Mouse (Mus musculus) lung, postnatal 25 days (tissue): Measurements from ENCODE around the gene Rps16.
A peak's percentile ranks its signal among the peaks of the same experiment; 100 is the strongest.

Source experiments
- DNase-seq: peaks from one replicate; pipeline ENCODE4 v3.0.0; 2022; ENCODE audit warnings: low spot score

The Rps16 gene

GRCm38 (mm10) chr7:28348601-28349000 is 1.9 kb upstream of the Rps16 start:
- no peak for DNase-seq

- no peak for DNase-seq
These were observed 1.3 kb downstream of the Rps16 start for GRCm38 (mm10) chr7:28351676-28352191.

GRCm38 (mm10) chr7:28353267-28353666 is 2.8 kb downstream of the Rps16 start:
- DNase-seq = peak; percentile 32

GRCm38 (mm10) chr7:28354113-28354581 is 3.7 kb downstream of the Rps16 start:
- DNase-seq = no peak

GRCm38 (mm10) chr7:28354596-28354995 is 4.1 kb downstream of the Rps16 start:
- DNase-seq = no peak

- no peak for DNase-seq
These were observed 4.8 kb downstream of the Rps16 start for GRCm38 (mm10) chr7:28355221-28355620.

GRCm38 (mm10) chr7:28356981-28357380 is 6.5 kb downstream of the Rps16 start:
- peak; percentile 67 for DNase-seq

- no peak for DNase-seq
These were observed 7.5 kb downstream of the Rps16 start for GRCm38 (mm10) chr7:28357984-28358383.

- DNase-seq = no peak
These were observed 8.0 kb downstream of the Rps16 start for GRCm38 (mm10) chr7:28358431-28358830.

- DNase-seq = no peak
These were observed 9.4 kb downstream of the Rps16 start for GRCm38 (mm10) chr7:28359854-28360253.

GRCm38 (mm10) chr7:28360291-28360690 is 9.8 kb downstream of the Rps16 start:
- DNase-seq = no peak

GRCm38 (mm10) chr7:28361647-28362341 is 11.3 kb downstream of the Rps16 start:
- no peak for DNase-seq

GRCm38 (mm10) chr7:28362441-28363060 is 12.1 kb downstream of the Rps16 start:
- DNase-seq = no peak

GRCm38 (mm10) chr7:28367663-28368275 is 17.3 kb downstream of the Rps16 start:
- no peak for DNase-seq

GRCm38 (mm10) chr7:28368276-28368920 is 17.9 kb downstream of the Rps16 start:
- no peak for DNase-seq

GRCm38 (mm10) chr7:28370051-28370450 is 19.6 kb downstream of the Rps16 start:
- DNase-seq = no peak

- DNase-seq = peak; percentile 64
These were observed 20.6 kb downstream of the Rps16 start for GRCm38 (mm10) chr7:28370977-28371513.

- peak; percentile 67 for DNase-seq
These were observed 21.1 kb downstream of the Rps16 start for GRCm38 (mm10) chr7:28371514-28371989.

- DNase-seq = peak; percentile 99
These were observed 22.0 kb downstream of the Rps16 start, which contains the start of gene Plekhg2 for GRCm38 (mm10) chr7:28372251-28373108. Plekhg2 (minus strand) TSS chr7:28372599.

GRCm38 (mm10) chr7:28373131-28373581 is 22.7 kb downstream of the Rps16 start:
- DNase-seq = peak; percentile 89
